Mouse (Mus musculus): ENCODE measurements at regions not wholly inside any gene's neighbourhood (a gene's known extent, or its start where the extent isn't known, plus 50 kb on each side); places are given as distances from the start of the nearest gene placed in this dataset.

GRCm38 (mm10) chr5:41206462-41206861, 501.5 kb downstream of the Rab28 start:
- DNase-seq, result no peak

DNA sequence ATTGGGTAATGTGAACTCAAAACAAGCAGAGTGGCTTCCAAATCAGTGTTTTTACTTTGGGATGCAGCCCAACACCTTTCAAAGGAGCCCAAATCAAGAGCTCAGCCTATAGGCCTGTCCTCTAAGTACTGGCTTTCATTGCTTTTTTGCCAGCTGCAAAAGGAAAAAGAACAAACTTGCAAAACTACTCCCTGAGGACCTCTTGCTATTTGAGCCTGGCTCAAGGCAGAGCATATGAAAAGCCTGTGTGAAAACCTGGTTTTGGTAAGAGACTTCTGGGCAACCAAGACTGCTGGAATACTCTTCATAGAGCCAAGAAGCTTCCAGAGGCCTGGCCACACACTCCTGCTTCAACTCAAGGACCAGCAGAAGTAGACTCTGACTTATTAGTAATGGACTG, 503.5 kb downstream of the Rab28 start:
- peak in 1 of 2 experiments; percentile 1 for DNase-seq

DNA sequence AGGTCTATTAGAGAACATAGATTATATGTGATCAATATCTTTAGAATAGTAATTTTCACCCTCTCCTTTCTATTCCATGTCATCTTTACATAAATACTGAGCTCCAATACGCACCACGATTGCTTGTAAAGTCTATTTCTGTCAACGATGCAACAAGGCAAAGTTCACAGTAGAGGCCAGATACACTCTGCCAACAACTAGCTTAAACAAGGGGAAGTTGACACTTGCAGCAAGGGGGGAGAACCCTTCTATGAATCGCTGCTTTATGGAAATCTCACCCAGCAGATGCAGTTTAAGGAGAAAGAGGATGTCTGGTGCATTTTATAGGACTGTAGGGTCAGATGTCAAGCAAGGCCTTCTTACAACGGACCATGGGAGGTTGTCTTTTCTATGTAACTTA, 520.8 kb downstream of the Rab28 start:
- DNase-seq, result no peak

- DNase-seq, result no peak
These were observed 530.7 kb downstream of the Rab28 start for GRCm38 (mm10) chr5:41177220-41177619.

DNA sequence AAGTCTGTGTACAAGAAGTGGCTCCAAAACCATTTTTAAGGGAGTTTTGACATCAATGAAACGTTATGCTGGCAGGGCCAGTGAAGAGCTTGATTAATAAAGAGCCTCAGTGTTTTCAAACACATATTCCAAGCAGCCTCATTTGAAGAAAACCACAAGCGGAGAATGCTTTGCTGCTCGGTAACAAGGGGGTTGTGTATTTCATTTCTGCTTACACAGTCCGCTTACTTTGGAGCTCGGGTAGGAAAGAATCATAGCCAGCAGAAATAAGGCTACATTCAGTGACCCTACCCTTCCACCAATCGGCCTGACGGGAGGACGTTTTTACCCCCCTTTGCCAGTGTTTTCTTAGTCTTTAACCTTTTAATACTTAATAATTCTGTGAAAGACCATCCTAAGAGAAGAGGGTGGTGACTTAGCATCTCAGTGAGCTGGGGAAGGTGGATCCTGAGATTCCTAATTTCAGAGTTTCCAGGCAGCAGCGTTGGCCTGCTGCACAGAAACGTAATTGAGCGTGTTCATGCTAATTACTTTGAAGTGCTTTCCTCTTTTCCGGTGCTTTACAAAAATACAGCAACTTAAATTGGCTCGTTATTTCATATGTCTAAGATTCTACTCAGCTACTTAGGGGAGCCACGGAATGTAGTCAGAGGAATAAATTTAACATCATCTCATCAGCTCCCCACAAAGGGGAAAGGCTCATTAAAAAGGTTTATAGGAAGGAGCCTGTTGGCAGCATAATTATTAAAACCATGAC, 541.9 kb downstream of the Rab28 start:
- DNase-seq, result no peak

GRCm38 (mm10) chr5:41125050-41125449, 582.9 kb downstream of the Rab28 start:
- peak in 1 of 2 experiments; percentile 7 for DNase-seq

GRCm38 (mm10) chr5:41117658-41118057, 590.3 kb downstream of the Rab28 start:
- DNase-seq, result no peak

DNA sequence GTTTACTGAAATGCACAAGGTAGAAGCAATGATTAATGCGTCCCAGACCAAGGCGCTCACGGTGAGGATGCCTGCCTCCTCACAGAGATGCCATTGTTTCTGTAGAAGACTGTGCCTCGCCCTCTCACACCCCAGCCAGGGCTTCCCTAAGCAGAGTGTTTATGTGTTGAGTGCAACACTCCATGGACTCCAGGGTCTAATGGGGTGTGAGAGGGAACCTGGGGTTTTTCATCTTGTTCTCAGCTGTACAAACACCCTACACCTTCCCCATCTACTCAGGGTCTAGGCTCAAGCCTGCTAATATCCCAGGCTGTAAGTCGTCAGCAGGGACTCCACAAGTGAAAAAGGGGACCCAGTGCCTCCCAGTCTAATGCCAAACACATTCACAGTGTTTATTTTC, 620.2 kb downstream of the Rab28 start:
- DNase-seq, result no peak

DNA sequence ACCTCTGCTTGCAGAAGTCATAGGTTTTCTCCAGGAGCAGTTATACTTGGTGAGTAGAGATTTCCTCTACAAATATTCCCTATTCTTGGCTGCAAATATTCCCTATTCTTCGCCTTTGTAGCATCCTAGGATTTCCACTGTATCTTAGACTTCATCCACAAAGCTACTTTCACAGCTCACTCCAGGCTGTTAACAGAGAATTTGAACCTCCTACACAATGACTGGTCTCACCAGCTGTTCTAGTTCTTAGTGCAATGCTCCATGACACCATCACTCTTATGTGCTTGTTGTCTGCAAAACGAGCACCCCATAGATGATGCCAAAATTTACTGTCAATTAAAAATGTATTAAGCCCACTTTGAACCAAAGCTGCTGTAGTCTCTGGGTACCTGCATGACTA, 631.5 kb downstream of the Rab28 start:
- no peak for DNase-seq

GRCm38 (mm10) chr5:41061646-41062045, 646.3 kb downstream of the Rab28 start:
- no peak for DNase-seq

DNA sequence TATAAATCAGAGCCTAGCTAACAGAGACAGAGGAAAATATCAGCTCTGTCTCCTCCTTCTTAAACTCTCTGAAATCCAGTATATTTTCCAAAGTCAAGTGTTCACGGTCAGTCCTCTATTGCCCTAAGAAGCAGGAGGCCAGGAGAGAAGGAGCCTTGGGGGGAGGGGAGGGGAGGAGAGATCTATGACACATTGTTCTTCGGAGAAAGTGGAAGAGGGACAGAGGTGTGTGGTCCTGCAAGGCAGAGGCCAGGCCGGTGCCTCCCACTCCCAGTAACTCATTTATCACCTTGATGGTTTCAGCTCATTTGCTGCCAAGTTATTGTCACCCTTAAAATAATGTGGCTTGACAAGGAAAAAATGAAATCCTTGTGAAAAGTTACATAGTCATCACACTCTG, 646.7 kb downstream of the Rab28 start:
- DNase-seq, result no peak

- DNase-seq, result no peak
These were observed 649.9 kb downstream of the Rab28 start for GRCm38 (mm10) chr5:41058015-41058414.

GRCm38 (mm10) chr5:41051948-41052347, 656.0 kb downstream of the Rab28 start:
- peak in 1 of 2 experiments; percentile 3 for DNase-seq

- DNase-seq, result peak; percentile 1 to 8
These were observed 659.4 kb downstream of the Rab28 start for GRCm38 (mm10) chr5:41048515-41048914.

GRCm38 (mm10) chr5:41045221-41045620, 662.7 kb downstream of the Rab28 start:
- no peak for DNase-seq

- peak; percentile 15 to 54 for DNase-seq
These were observed 663.5 kb downstream of the Rab28 start for GRCm38 (mm10) chr5:41044465-41044864.

GRCm38 (mm10) chr5:41038790-41039189, 669.2 kb downstream of the Rab28 start:
- DNase-seq, result no peak

GRCm38 (mm10) chr5:41006692-41007091, 701.3 kb downstream of the Rab28 start:
- peak in 1 of 2 experiments; percentile 2 for DNase-seq

DNA sequence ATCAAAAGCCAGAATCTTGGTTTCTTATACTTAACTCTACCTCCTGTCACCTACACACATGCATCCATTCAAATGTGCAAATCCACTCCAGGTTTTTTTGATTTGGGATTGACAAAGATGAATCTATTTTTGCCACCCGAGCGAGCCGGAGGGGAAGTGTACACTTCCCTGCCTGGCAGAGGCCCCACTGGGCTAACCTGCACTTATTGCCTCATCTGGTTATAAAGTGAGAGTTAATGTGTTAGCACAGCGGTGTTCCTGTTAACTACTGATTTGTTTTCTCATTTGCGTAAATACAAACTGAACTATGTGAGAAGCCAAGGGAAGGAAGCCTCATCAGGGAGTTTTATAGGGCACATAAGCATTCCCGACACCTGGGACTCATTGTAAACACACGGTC, 721.4 kb downstream of the Rab28 start:
- no peak for DNase-seq

GRCm38 (mm10) chr5:40974892-40975291, 733.1 kb downstream of the Rab28 start:
- no peak for DNase-seq

DNA sequence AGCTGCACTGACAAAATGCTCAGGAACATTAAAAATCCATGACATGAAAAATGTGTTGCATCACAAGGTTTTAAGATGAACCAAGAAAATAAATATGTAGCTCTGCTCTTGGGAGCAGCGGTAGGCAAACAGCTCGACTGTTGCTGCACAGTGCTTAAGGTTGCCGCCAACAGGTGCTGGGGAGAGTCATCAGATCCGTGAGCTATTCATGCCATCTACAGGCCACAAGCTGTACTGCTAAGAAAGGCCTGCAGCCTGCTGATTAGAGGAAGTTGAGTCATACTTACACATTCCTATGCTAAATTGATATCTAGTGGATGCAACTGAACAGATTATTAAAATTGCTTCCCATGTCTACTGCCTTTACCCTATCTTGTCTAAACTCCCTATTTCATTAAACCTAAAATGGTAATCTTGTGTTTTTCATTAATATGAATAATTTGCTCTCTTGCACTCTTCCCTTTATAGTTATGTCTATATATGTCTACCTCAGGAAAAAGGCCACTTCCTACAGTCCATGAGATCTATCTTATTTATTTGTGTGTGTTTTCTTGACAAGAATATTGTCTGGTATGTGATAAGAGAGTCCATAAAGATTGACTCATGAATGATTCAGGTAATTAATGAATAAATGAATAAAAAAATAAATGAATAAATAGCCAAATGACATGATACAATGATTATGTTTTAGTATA, 754.9 kb downstream of the Rab28 start:
- DNase-seq, result peak; percentile 12 to 38

DNA sequence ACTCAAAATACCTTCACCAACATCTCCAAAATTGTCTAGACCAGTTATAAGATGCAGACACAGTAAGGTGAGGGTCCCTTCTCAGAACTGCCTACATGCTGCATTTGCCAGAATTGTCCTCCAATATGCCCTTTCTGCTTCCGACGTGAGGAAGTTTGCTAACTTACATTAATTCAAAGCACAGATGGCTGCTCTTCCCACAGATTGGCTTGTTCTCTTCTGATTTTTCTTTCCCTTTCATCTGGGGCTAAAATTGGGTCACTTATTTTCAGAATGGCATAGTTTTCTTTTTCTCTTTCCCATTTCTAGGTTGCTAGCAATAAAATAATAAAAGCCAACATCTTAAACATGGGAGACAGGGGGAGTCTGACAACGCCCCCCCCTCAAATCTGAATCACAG, 778.8 kb downstream of the Rab28 start:
- DNase-seq, result no peak

GRCm38 (mm10) chr5:40920920-40921319, 787.0 kb downstream of the Rab28 start:
- DNase-seq, result no peak

- no peak for DNase-seq
These were observed 799.2 kb downstream of the Rab28 start for GRCm38 (mm10) chr5:40908803-40909202.
